Mouse (Mus musculus): ENCODE data around the gene Cdkn1a. TPM values are rescaled to one million over a fixed set of nuclear protein-coding genes. Genes with fewer than 3 reads are reported as not detected.

The Cdkn1a gene
- total and polyA plus RNA-seq, 3 experiments, result 30.4 to 156 (median 56.4) TPM

DNA sequence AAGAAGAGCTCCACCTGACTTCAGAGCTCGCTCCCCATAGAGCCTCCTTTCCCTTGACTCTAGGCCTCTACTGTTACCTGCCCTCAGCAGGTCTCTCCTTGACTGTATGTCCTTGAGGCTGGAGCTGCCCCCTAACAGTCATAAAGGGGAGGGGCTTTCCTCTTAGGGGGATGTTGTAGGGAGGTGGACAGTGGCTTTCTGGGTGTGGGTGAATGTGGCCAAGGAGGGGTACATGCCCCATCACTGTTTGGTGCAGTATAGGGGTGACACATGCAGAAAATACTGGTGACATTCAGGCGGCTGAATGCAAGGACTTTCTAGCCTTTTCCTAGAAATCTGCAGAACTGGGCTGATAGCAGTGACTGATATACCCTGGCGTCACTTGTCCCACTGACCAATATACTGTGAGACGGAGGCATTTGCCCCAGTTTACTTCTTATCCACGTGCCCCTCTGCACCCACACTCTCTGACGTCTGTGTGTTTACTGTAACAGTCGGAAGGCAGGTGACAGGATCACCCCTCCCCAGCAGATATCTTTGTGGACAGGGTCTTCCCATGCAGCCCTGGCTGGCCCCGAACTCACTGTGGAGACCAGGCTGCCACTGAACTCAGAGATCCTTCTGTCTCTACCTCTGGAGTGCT lies 26.4 kb downstream of the Cdkn1a start:
- no peaks in the 10 kb centered on the region for H3K36me3 ChIP-seq (ENCODE audit: control insufficient read depth, insufficient read depth, low read length)
- no peaks in the 10 kb centered on the region for H3K27me3 ChIP-seq (ENCODE audit: control insufficient read depth, insufficient read depth, low read length)
- no peaks in the 10 kb centered on the region for H3K79me2 ChIP-seq (replicated peaks; ENCODE audit: control insufficient read depth, insufficient read depth, low read length)
- H3K9ac ChIP-seq (ENCODE audit: low read depth, low read length), result no peak overlapping the region
- H3K27ac ChIP-seq, result no peak overlapping the region
- 0 out of 2 replicates have a peak, but pooled peaks cover 1% of the 10 kb centered on the region for H3K4me1 ChIP-seq (ENCODE audit: control insufficient read depth, insufficient read depth, low read length)
- intact Hi-C loops (cut with DNase I), result no loop called here
- TF ChIP-seq EP300 (IDR thresholded peaks at IDR 0.05; ENCODE audit: insufficient read depth, low read depth, low read length) (no peak), POLR2A (IDR thresholded peaks at IDR 0.05; ENCODE audit: insufficient read depth, low read depth, low read length) (no peak), CTCF (IDR thresholded peaks at IDR 0.05) (no peak)
- WGBS, result 76% methylated on average over 8 of the region's 8 CpGs
- peak in 1 of 2 experiments; percentile 1 for DNase-seq
- H3K4me3 ChIP-seq, result no peak overlapping the region

DNA sequence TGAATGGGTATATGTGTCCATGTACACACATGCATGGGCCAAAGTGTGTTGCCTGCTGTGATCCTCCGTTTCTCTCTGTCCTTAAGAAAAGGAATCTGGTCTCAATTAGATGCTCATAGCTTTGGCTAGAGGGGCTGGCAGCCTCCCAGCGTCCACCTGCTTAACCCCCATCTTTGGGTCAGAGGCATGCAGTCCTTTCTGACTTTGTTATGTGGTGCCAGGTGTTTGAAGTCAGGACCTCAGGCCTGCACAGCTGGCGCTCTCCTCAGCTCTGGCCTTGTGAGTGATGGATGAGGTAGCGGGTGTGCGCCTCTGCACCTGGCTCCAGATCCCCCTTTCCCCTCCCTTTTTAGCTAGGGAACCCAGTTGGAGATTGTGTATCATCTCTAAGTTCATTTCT lies 27.3 kb downstream of the Cdkn1a start:
- TF ChIP-seq EP300 (IDR thresholded peaks at IDR 0.05; ENCODE audit: insufficient read depth, low read depth, low read length), result no peak
- no peak for TF ChIP-seq CTCF (IDR thresholded peaks at IDR 0.05)
- TF ChIP-seq POLR2A (IDR thresholded peaks at IDR 0.05; ENCODE audit: insufficient read depth, low read depth, low read length), result no peak
- no peak overlapping the region for H3K9ac ChIP-seq (ENCODE audit: low read depth, low read length)
- H3K4me3 ChIP-seq, result no peak overlapping the region
- H3K36me3 ChIP-seq (ENCODE audit: control insufficient read depth, insufficient read depth, low read length), result no peaks in the 10 kb centered on the region
- no peaks in the 10 kb centered on the region for H3K27me3 ChIP-seq (ENCODE audit: control insufficient read depth, insufficient read depth, low read length)
- H3K79me2 ChIP-seq (replicated peaks; ENCODE audit: control insufficient read depth, insufficient read depth, low read length), result no peaks in the 10 kb centered on the region
- no peak for DNase-seq
- H3K27ac ChIP-seq, result no peak overlapping the region
- intact Hi-C loops (cut with DNase I), result no loop called here
- WGBS, result 72% methylated on average over 5 of the region's 5 CpGs
- H3K4me1 ChIP-seq (ENCODE audit: control insufficient read depth, insufficient read depth, low read length), result 0 out of 2 replicates have a peak, but pooled peaks cover 1% of the 10 kb centered on the region

DNA sequence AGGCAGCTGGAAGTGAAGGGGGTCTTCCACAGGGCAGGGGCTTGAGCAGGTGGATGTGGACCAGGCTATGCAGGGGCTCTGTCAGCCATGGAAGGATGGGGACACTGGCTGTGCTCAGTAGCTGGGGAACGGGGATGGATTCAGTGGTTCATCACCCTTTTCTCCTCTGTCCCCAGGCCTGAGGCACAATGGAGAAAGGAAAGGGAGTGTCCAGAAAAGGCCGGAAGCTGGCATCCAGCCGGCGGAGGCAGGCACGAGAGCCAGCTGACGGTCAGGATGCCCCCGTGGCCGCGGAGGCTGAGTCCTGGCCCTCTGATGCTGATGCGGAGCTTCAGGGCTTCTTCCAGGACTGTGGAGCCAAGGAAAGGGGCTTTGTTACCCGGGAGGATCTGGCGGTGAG lies 29.9 kb downstream of the Cdkn1a start:
- 0 out of 2 replicates have a peak, but pooled peaks cover 1% of the 10 kb centered on the region for H3K4me1 ChIP-seq (ENCODE audit: control insufficient read depth, insufficient read depth, low read length)
- H3K9ac ChIP-seq (ENCODE audit: low read depth, low read length), result no peak overlapping the region
- intact Hi-C loops (cut with DNase I), result no loop called here
- H3K27ac ChIP-seq, result no peak overlapping the region
- 37% methylated on average over 12 of the region's 12 CpGs for WGBS
- DNase-seq, result no peak
- H3K4me3 ChIP-seq, result no peak overlapping the region
- H3K36me3 ChIP-seq (ENCODE audit: control insufficient read depth, insufficient read depth, low read length), result no peaks in the 10 kb centered on the region
- TF ChIP-seq POLR2A (IDR thresholded peaks at IDR 0.05; ENCODE audit: insufficient read depth, low read depth, low read length) (no peak), EP300 (IDR thresholded peaks at IDR 0.05; ENCODE audit: insufficient read depth, low read depth, low read length) (no peak), CTCF (IDR thresholded peaks at IDR 0.05) (no peak)
- H3K79me2 ChIP-seq (replicated peaks; ENCODE audit: control insufficient read depth, insufficient read depth, low read length), result no peaks in the 10 kb centered on the region
- H3K27me3 ChIP-seq (ENCODE audit: control insufficient read depth, insufficient read depth, low read length), result no peaks in the 10 kb centered on the region

DNA sequence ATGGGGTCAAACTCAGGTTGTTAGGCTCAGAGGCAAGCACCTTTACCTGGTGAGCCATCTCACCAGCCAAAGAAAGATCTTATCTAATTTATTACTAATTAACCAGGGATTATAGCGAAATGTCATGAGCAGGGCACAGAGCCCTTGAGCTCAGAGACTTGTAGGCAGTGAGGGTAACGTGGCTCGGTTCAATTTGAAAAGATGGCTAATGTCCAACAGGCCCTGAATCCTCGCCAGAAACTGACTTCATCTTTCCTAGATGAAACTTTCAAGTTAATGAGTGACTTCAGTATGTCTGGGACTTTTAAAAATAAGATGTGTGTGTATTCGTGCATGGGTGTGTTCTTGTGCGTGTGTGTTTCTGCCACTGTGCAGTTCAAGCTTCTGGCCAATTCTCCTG lies 32.0 kb downstream of the Cdkn1a start:
- WGBS, result 47% methylated on average over 6 of the region's 6 CpGs

DNA sequence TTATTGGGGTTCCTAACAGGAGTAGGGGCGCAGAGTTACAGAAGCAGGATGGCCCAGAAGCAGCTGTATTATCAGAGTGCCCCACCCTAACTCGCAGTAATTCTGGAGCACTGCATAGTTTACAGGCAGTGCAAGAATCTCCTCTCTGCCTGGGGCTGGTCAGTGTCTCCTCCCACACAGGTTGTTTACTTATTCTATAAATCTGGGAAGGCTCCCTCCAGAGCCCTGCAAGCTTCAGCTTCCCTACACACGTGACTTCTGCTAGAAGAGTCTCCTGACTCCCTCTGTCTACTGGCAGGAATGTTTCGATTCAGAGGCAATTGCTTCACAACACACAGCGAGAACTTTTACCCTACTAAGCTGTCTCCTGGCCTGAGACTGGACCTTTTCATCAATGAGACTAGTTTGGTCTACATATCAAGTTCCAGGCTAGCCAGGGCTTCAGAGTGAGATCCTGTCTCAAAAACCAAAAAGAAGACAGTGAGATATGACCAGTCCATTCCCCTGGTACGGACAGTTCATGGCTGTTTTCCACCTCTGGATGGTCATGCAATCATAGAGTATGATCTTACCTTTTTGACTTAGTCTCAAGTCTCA lies 32.9 kb downstream of the Cdkn1a start:
- WGBS, result 61% methylated on average over 6 of the region's 6 CpGs
- H3K79me2 ChIP-seq (replicated peaks; ENCODE audit: control insufficient read depth, insufficient read depth, low read length), result no peaks in the 10 kb centered on the region
- TF ChIP-seq EP300 (IDR thresholded peaks at IDR 0.05; ENCODE audit: insufficient read depth, low read depth, low read length), result no peak
- no peak for TF ChIP-seq CTCF (IDR thresholded peaks at IDR 0.05)
- no peak for TF ChIP-seq POLR2A (IDR thresholded peaks at IDR 0.05; ENCODE audit: insufficient read depth, low read depth, low read length)
- intact Hi-C loops (cut with DNase I), result no loop called here
- H3K36me3 ChIP-seq (ENCODE audit: control insufficient read depth, insufficient read depth, low read length), result no peaks in the 10 kb centered on the region
- no peak overlapping the region for H3K9ac ChIP-seq (ENCODE audit: low read depth, low read length)
- DNase-seq, result no peak
- H3K4me1 ChIP-seq (ENCODE audit: control insufficient read depth, insufficient read depth, low read length), result 0 out of 2 replicates have a peak, but pooled peaks cover 1% of the 10 kb centered on the region
- no peak overlapping the region for H3K27ac ChIP-seq
- H3K27me3 ChIP-seq (ENCODE audit: control insufficient read depth, insufficient read depth, low read length), result no peaks in the 10 kb centered on the region
- no peak overlapping the region for H3K4me3 ChIP-seq

More for the DNA sequence above, 32.0 kb downstream of the Cdkn1a start:
- H3K27ac ChIP-seq, result no peak overlapping the region
- no peaks in the 10 kb centered on the region for H3K36me3 ChIP-seq (ENCODE audit: control insufficient read depth, insufficient read depth, low read length)
- H3K4me1 ChIP-seq (ENCODE audit: control insufficient read depth, insufficient read depth, low read length), result 0 out of 2 replicates have a peak, but pooled peaks cover 1% of the 10 kb centered on the region
- no peak overlapping the region for H3K4me3 ChIP-seq
- no peak overlapping the region for H3K9ac ChIP-seq (ENCODE audit: low read depth, low read length)
- no peak for DNase-seq
- intact Hi-C loops (cut with DNase I), result no loop called here
- H3K79me2 ChIP-seq (replicated peaks; ENCODE audit: control insufficient read depth, insufficient read depth, low read length), result no peaks in the 10 kb centered on the region
- no peaks in the 10 kb centered on the region for H3K27me3 ChIP-seq (ENCODE audit: control insufficient read depth, insufficient read depth, low read length)
- TF ChIP-seq CTCF (IDR thresholded peaks at IDR 0.05) (no peak), EP300 (IDR thresholded peaks at IDR 0.05; ENCODE audit: insufficient read depth, low read depth, low read length) (no peak), POLR2A (IDR thresholded peaks at IDR 0.05; ENCODE audit: insufficient read depth, low read depth, low read length) (no peak)

DNA sequence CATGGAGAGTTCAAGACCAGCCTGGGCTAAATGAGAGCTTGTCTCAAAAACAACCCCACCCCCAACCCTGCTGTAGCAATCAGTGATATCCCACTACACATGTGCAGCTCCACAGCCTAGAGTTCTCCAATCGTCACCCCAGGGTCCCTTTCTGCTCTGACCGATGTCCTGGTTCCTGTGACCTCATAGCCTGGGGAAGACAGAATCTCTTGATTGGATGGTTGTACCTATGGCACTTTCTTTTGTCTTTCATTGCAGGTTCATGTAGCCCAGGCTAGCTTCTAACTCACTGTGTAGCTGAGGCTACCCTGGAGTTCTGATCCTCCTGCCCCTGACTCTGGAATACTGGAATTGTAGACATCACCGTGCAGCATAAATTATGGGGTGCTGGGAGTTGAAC lies 35.8 kb downstream of the Cdkn1a start:
- H3K27ac ChIP-seq, result no peak overlapping the region

More for the DNA sequence above, 35.8 kb downstream of the Cdkn1a start:
- H3K36me3 ChIP-seq (ENCODE audit: control insufficient read depth, insufficient read depth, low read length), result no peaks in the 10 kb centered on the region
- intact Hi-C loops (cut with DNase I), result no loop called here
- TF ChIP-seq CTCF (IDR thresholded peaks at IDR 0.05) (no peak), EP300 (IDR thresholded peaks at IDR 0.05; ENCODE audit: insufficient read depth, low read depth, low read length) (no peak), POLR2A (IDR thresholded peaks at IDR 0.05; ENCODE audit: insufficient read depth, low read depth, low read length) (no peak)
- H3K79me2 ChIP-seq (replicated peaks; ENCODE audit: control insufficient read depth, insufficient read depth, low read length), result no peaks in the 10 kb centered on the region
- no peak overlapping the region for H3K9ac ChIP-seq (ENCODE audit: low read depth, low read length)
- peak in 1 of 2 experiments; percentile 5 for DNase-seq
- H3K27me3 ChIP-seq (ENCODE audit: control insufficient read depth, insufficient read depth, low read length), result no peaks in the 10 kb centered on the region
- no peak overlapping the region for H3K4me3 ChIP-seq
- no peaks in the 10 kb centered on the region for H3K4me1 ChIP-seq (ENCODE audit: control insufficient read depth, insufficient read depth, low read length)
- 83% methylated on average over 3 of the region's 3 CpGs for WGBS
